Mouse (Mus musculus): ENCODE measurements around the gene Greb1. TPM values are rescaled to one million over a fixed set of nuclear protein-coding genes. Genes with fewer than 3 reads are reported as not detected.
A peak's percentile ranks its signal among the peaks of the same experiment; 100 is the strongest.

The Greb1 gene
- polyA plus RNA-seq (2015; fragmentation: Nextera tagmentation; extraction: Ambion mirVana): 0.31 and 0.43 TPM in 2 replicates

DNA sequence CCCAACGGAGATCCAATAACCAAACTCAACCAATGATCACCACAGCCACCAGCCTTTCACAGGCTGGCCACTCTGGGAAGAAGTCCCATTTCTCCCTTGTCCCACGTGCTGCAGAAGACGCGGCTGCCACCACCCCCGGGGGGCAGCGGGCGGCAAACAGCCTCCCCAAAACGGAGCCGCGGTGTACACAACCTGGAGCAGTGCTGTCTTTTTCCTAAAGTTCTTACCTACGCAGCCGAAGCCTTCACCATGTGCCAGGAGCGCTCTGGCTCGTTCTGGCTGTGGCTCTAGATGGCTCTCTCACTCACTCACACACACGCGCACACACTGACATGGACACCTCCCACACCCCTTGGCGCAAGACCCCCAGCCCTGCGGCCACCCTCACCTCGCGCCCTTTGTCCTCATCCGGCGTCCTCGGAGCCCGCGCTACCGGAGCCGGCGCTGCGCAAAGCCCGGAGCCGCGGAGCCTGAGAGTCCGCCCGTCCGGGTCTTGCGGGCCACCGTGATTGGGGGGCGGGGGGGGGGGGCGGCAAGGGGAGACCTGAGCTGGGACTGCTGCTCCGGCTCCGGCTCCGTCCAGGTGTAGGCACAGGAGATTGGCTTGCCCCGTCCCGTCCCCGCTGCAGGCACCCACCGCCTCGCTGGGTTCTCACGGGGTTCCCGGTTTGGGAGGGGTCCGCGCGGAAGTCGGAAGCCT lies at the start of gene Greb1:
TSS of gene Greb1 (minus strand) at position 628 of the 700 bp plus-strand sequence.
- Histone ChIP-seq H3K9ac (replicated peaks) (peak within 1 kb of the TSS; percentile 51), H3K4me3 (peak within 1 kb of the TSS; percentile 57), H3K27me3 (peaks cover 21% of the 10 kb centered on the region), H3K27ac (replicated peaks) (no peak within 1 kb of the TSS), H3K4me2 (replicated peaks) (peak within 1 kb of the TSS; percentile 99), H3K36me3 (no peaks in the 10 kb centered on the region), H3K9me3 (no peaks in the 10 kb centered on the region), H3K4me1 (peaks cover 13% of the 10 kb centered on the region)
- under 1% methylated on average over 52 of the region's 53 CpGs for WGBS
- peak; percentile 75 for ATAC-seq (replicated peaks)

DNA sequence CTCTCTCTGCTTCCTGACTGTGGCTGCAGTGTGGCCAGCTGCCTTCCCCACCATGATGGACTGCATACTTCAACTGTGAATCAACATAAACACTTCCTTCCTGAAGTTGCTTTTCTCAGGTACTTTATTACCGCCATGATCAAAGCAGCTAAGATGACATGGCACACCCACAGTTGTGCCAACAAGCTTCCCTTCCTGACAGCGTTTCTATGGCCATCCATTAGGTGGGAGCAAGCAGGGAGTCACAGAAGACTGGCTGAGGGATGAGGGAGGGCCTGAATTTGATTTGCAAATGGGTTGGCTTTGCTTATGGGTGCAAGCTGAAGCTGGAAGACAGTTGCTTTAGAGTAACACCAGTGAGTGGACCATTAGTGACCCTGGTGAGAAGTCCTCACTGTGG lies 49.1 kb upstream of the Greb1 start:
- Histone ChIP-seq H3K27ac (replicated peaks) (no peak overlapping the region), H3K4me2 (replicated peaks) (no peak overlapping the region), H3K4me3 (no peak overlapping the region), H3K9me3 (no peaks in the 10 kb centered on the region), H3K4me1 (no peaks in the 10 kb centered on the region), H3K9ac (replicated peaks) (no peak overlapping the region), H3K36me3 (no peaks in the 10 kb centered on the region), H3K27me3 (no peaks in the 10 kb centered on the region)
- WGBS: 70% methylated on average over 2 of the region's 2 CpGs
- no peak for ATAC-seq (replicated peaks)

GRCm38 (mm10) chr12:16848501-16848900 lies 47.8 kb upstream of the Greb1 start:
- Histone ChIP-seq H3K27ac (replicated peaks) (no peak overlapping the region), H3K9ac (replicated peaks) (no peak overlapping the region), H3K4me2 (replicated peaks) (no peak overlapping the region), H3K9me3 (no peaks in the 10 kb centered on the region), H3K27me3 (no peaks in the 10 kb centered on the region), H3K36me3 (no peaks in the 10 kb centered on the region), H3K4me1 (no peaks in the 10 kb centered on the region), H3K4me3 (no peak overlapping the region)
- no peak for ATAC-seq (replicated peaks)
- WGBS: 88% methylated on average over 2 of the region's 2 CpGs

- no peak overlapping the region for H3K4me2 ChIP-seq (replicated peaks)
- WGBS: 91% methylated on average over 4 of the region's 4 CpGs
- no peaks in the 10 kb centered on the region for H3K4me1 ChIP-seq
- ATAC-seq (replicated peaks): no peak
- H3K36me3 ChIP-seq: no peaks in the 10 kb centered on the region
- H3K27me3 ChIP-seq: no peaks in the 10 kb centered on the region
- H3K9ac ChIP-seq (replicated peaks): no peak overlapping the region
- no peak overlapping the region for H3K4me3 ChIP-seq
- H3K9me3 ChIP-seq: no peaks in the 10 kb centered on the region
- H3K27ac ChIP-seq (replicated peaks): no peak overlapping the region
Observed at GRCm38 (mm10) chr12:16847204-16847792, 46.6 kb upstream of the Greb1 start.

DNA sequence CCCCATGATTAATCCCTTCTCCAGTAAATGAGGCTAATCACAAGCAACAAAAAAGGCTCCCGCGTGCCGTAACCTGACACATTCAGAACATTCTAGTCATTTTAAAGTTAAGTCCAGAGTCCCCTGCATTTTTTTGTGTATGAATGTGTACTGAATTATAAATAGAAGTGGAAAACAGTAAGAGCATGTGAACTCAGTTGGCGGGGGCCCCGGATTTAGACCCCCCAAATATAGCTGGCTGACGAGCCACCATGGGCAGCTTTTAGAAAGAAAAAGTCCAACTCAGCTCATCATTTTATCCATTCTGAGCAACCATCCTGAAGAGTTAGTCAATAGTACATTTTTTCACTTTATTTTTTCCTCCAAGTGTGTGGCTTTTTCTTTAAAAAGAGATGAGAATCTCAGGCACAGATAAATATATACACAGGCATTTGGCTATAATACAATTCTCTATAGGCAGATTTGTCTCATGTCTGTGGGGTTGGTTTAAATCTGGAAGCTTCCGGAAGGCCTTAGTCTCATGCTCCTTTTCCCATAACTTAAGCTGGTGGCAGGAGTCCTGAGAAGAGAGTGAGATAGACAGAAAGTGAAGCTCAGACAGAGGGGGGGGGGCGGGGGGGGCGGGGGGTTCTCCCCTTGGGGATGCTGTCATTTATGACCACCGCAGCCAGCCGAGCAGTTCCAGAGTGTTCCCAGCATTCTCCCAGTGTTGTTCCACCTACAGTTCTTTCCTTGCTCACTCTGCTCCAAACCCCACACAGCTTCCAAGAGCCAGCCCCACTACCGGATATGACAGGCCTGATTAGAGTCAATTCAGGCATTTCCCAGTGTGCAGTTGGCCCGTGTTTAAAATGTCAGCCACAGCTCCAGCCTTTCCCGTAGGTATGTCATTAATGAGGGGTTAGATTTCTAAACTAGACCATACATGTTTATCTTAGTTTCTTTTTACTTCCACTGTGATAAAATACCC lies 44.2 kb upstream of the Greb1 start:
- Histone ChIP-seq H3K4me2 (replicated peaks) (no peak overlapping the region), H3K9me3 (no peaks in the 10 kb centered on the region), H3K9ac (replicated peaks) (no peak overlapping the region), H3K4me3 (no peak overlapping the region), H3K36me3 (no peaks in the 10 kb centered on the region), H3K27me3 (no peaks in the 10 kb centered on the region), H3K4me1 (no peaks in the 10 kb centered on the region), H3K27ac (replicated peaks) (no peak overlapping the region)
- 42% methylated on average over 14 of the region's 14 CpGs for WGBS
- no peak for ATAC-seq (replicated peaks)

- no peak for ATAC-seq (replicated peaks)
- Histone ChIP-seq H3K27ac (replicated peaks) (no peak overlapping the region), H3K4me2 (replicated peaks) (no peak overlapping the region), H3K36me3 (no peaks in the 10 kb centered on the region), H3K27me3 (no peaks in the 10 kb centered on the region), H3K9ac (replicated peaks) (no peak overlapping the region), H3K4me1 (no peaks in the 10 kb centered on the region), H3K4me3 (no peak overlapping the region), H3K9me3 (no peaks in the 10 kb centered on the region)
- WGBS: 85% methylated on average over 8 of the region's 8 CpGs
Observed at GRCm38 (mm10) chr12:16840842-16841782, 40.4 kb upstream of the Greb1 start.

DNA sequence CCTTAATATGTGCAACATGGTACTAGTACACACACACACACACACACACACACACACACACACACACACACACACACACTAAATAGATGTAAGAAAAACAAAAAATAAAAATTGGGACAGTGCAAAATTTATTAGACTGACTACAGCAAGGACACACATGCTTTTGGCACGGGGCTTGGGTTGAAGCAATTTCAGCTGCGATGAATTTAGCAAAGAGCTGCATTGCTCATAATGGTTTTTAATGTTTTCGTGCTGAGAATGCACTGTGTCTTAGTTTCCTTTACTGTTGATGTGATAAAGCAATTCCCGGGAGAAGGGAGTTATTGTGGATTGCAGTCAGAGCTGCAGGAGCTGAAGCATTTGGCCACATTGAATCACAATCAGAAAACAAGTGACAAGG lies 37.1 kb upstream of the Greb1 start:
- no peak overlapping the region for H3K4me2 ChIP-seq (replicated peaks)
- H3K27ac ChIP-seq (replicated peaks): no peak overlapping the region
- no peaks in the 10 kb centered on the region for H3K27me3 ChIP-seq
- no peak for ATAC-seq (replicated peaks)
- no peaks in the 10 kb centered on the region for H3K4me1 ChIP-seq
- H3K36me3 ChIP-seq: no peaks in the 10 kb centered on the region
- H3K9me3 ChIP-seq: no peaks in the 10 kb centered on the region
- WGBS: 88% methylated on average over 4 of the region's 4 CpGs
- H3K4me3 ChIP-seq: no peak overlapping the region
- H3K9ac ChIP-seq (replicated peaks): no peak overlapping the region

DNA sequence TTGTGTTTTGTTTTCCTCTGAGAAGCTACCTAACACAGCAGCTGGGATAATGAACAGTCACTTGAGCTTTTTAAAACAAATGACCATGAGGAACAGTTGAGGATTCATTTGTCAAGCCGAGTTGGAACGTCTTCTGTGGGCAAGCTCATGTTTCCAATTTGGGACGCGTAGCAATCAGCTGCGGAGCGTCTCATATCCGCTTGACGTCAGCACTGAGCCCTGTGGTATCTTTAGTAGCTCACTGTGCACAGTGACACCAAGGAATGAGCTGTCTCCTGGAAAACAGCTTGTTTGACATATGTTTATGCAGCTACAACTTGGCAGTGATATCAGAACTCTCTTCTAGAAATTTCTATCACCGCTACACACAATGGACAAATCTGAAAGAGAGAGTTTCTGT lies 35.5 kb upstream of the Greb1 start:
- no peaks in the 10 kb centered on the region for H3K4me1 ChIP-seq
- H3K4me2 ChIP-seq (replicated peaks): no peak overlapping the region
- no peaks in the 10 kb centered on the region for H3K9me3 ChIP-seq
- H3K9ac ChIP-seq (replicated peaks): no peak overlapping the region
- no peak overlapping the region for H3K4me3 ChIP-seq
- 62% methylated on average over 9 of the region's 9 CpGs for WGBS
- no peaks in the 10 kb centered on the region for H3K27me3 ChIP-seq
- no peaks in the 10 kb centered on the region for H3K36me3 ChIP-seq
- H3K27ac ChIP-seq (replicated peaks): 0 out of 2 replicates have a peak overlapping the region, but pooled peaks have one; percentile 17
- ATAC-seq (replicated peaks): peak; percentile 83; the same call in 1 of the 2 replicates

DNA sequence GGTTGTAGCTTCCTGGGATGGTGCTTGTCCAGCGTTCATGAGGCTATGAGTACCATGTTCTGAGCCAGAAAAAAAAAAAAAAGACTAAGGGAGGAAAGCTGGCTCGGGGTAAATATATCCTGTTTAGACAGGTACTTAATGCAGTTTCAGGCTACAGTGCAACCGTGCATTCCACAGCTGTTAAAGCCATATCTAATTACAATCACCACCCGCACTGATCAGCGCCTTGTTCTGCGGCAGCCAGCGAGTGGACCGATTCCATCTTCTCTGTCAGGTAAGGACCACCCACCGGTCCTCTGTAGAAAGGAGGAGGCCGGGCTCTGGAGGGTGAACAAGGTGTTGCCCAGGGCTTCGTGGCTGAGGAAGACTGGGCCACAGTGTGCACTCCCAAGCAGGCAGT lies 34.0 kb upstream of the Greb1 start:
- Histone ChIP-seq H3K27me3 (no peaks in the 10 kb centered on the region), H3K4me1 (no peaks in the 10 kb centered on the region), H3K27ac (replicated peaks) (no peak overlapping the region), H3K4me3 (no peak overlapping the region), H3K9me3 (no peaks in the 10 kb centered on the region), H3K4me2 (replicated peaks) (no peak overlapping the region), H3K9ac (replicated peaks) (no peak overlapping the region), H3K36me3 (no peaks in the 10 kb centered on the region)
- WGBS: 82% methylated on average over 11 of the region's 11 CpGs
- ATAC-seq (replicated peaks): no peak

- H3K27me3 ChIP-seq: no peaks in the 10 kb centered on the region
- H3K9me3 ChIP-seq: no peaks in the 10 kb centered on the region
- no peak overlapping the region for H3K4me2 ChIP-seq (replicated peaks)
- 76% methylated on average over 4 of the region's 4 CpGs for WGBS
- no peak overlapping the region for H3K4me3 ChIP-seq
- H3K36me3 ChIP-seq: peaks cover 4% of the 10 kb centered on the region; the same call in 1 of the 2 replicates
- no peak for ATAC-seq (replicated peaks)
- no peak overlapping the region for H3K27ac ChIP-seq (replicated peaks)
- no peaks in the 10 kb centered on the region for H3K4me1 ChIP-seq
- no peak overlapping the region for H3K9ac ChIP-seq (replicated peaks)
Observed at GRCm38 (mm10) chr12:16831071-16831470, 30.4 kb upstream of the Greb1 start.

DNA sequence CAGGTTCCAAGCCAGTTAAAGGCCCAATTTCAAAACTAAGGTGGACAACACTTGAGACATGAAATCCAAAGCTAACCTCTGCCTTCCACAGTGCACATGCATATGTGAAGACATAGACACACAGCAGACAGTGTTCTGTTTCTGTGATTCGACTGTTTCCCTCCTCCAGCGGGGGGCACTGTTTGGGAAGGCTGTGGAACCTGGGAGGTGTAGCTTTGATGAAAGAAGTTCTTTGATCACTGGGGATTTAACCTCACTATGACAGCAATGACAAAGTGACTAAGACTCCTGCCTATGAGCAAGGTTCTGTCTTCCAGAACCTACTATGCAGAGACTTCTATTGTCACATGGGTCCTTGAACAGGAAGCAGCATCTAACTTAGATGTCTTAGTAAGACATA lies 29.1 kb upstream of the Greb1 start:
- Histone ChIP-seq H3K4me1 (no peaks in the 10 kb centered on the region), H3K27me3 (no peaks in the 10 kb centered on the region), H3K36me3 (peaks cover 17% of the 10 kb centered on the region; the same call in 1 of the 2 replicates), H3K4me2 (replicated peaks) (no peak overlapping the region), H3K9ac (replicated peaks) (no peak overlapping the region), H3K4me3 (no peak overlapping the region), H3K27ac (replicated peaks) (no peak overlapping the region), H3K9me3 (no peaks in the 10 kb centered on the region)
- ATAC-seq (replicated peaks): no peak
- 82% methylated on average over 2 of the region's 2 CpGs for WGBS

All from forebrain, embryonic 15.5 days (tissue).